Mouse (Mus musculus): ENCODE data around the gene Eif2b2.
A peak's percentile ranks its signal among the peaks of the same experiment; 100 is the strongest.

Gene Eif2b2

GRCm38 (mm10) chr12:85194623-85195018 lies 24.7 kb upstream of the Eif2b2 start:
- DNase-seq (ENCODE audit: low spot score) = peak; percentile 50

GRCm38 (mm10) chr12:85195086-85195485 lies 24.2 kb upstream of the Eif2b2 start:
- DNase-seq (ENCODE audit: low spot score) = no peak

GRCm38 (mm10) chr12:85196191-85196590 lies 23.1 kb upstream of the Eif2b2 start:
- no peak for DNase-seq (ENCODE audit: low spot score)

- no peak for DNase-seq (ENCODE audit: low spot score)
These were observed 21.9 kb upstream of the Eif2b2 start for GRCm38 (mm10) chr12:85197371-85197770.

- no peak for DNase-seq (ENCODE audit: low spot score)
These were observed 21.3 kb upstream of the Eif2b2 start for GRCm38 (mm10) chr12:85197936-85198335.

GRCm38 (mm10) chr12:85199954-85200353 lies 19.3 kb upstream of the Eif2b2 start:
- no peak for DNase-seq (ENCODE audit: low spot score)

GRCm38 (mm10) chr12:85200929-85201829 lies 18.1 kb upstream of the Eif2b2 start:
- no peak for DNase-seq (ENCODE audit: low spot score)

- no peak for DNase-seq (ENCODE audit: low spot score)
These were observed 17.5 kb upstream of the Eif2b2 start for GRCm38 (mm10) chr12:85201830-85202147.

GRCm38 (mm10) chr12:85202191-85202590 lies 17.1 kb upstream of the Eif2b2 start:
- no peak for DNase-seq (ENCODE audit: low spot score)

- DNase-seq (ENCODE audit: low spot score) = no peak
These were observed 15.6 kb upstream of the Eif2b2 start for GRCm38 (mm10) chr12:85203699-85204098.

- DNase-seq (ENCODE audit: low spot score) = no peak
These were observed 15.2 kb upstream of the Eif2b2 start for GRCm38 (mm10) chr12:85204105-85204504.

- no peak for DNase-seq (ENCODE audit: low spot score)
These were observed 13.9 kb upstream of the Eif2b2 start for GRCm38 (mm10) chr12:85205425-85205824.

GRCm38 (mm10) chr12:85208687-85209199 lies 10.5 kb upstream of the Eif2b2 start:
- no peak for DNase-seq (ENCODE audit: low spot score)

GRCm38 (mm10) chr12:85215031-85215430 lies 4.2 kb upstream of the Eif2b2 start:
- DNase-seq (ENCODE audit: low spot score) = no peak

- DNase-seq (ENCODE audit: low spot score) = no peak
These were observed 1.5 kb upstream of the Eif2b2 start for GRCm38 (mm10) chr12:85217733-85218310.

- DNase-seq (ENCODE audit: low spot score) = no peak
These were observed 617 bp downstream of the Eif2b2 start for GRCm38 (mm10) chr12:85219905-85220290.

- no peak for DNase-seq (ENCODE audit: low spot score)
These were observed 7.9 kb downstream of the Eif2b2 start for GRCm38 (mm10) chr12:85227227-85227626.

GRCm38 (mm10) chr12:85227876-85228599 lies 8.8 kb downstream of the Eif2b2 start:
- no peak for DNase-seq (ENCODE audit: low spot score)

GRCm38 (mm10) chr12:85233376-85234358 lies 14.4 kb downstream of the Eif2b2 start:
- no peak for DNase-seq (ENCODE audit: low spot score)

GRCm38 (mm10) chr12:85237553-85237952 lies 18.3 kb downstream of the Eif2b2 start:
- DNase-seq (ENCODE audit: low spot score) = no peak

GRCm38 (mm10) chr12:85252083-85252482 lies 32.8 kb downstream of the Eif2b2 start:
- DNase-seq (ENCODE audit: low spot score) = no peak

All from urinary bladder, postnatal 25 days (tissue).